Mouse (Mus musculus) midbrain, embryonic 11.5 days (tissue): ENCODE results near the gene E130309D02Rik. TPM values are rescaled to one million over a fixed set of nuclear protein-coding genes. Genes with fewer than 3 reads are reported as not detected.

Source experiments
- ATAC-seq: fragments of 200-750 bp; cut with Nextera tagmentation; 2 replicates; pipeline ENCODE4 v1.8.0; 2017; ENCODE audit warnings: moderate TSS enrichment, moderate library complexity; ENCODE audit not compliant: low FRiP score
- DNase-seq: peaks from one replicate; pipeline ENCODE4 v3.0.0; 2015; ENCODE audit warnings: low spot score; ENCODE audit errors: missing footprints
- H3K27ac ChIP-seq: fragments of 300-500 bp; sonication (generic); 2 replicates; pipeline ENCODE4 v1.5.1; 2014; ENCODE audit warnings: low read depth, low read length
- H3K27me3 ChIP-seq: fragments of 300-500 bp; sonication (generic); 2 replicates; pipeline ENCODE4 v1.6.1; 2014; ENCODE audit warnings: mild to moderate bottlenecking, low read length, moderate library complexity, mixed read lengths; ENCODE audit not compliant: control insufficient read depth, insufficient read depth
- H3K36me3 ChIP-seq: fragments of 300-500 bp; sonication (generic); 2 replicates; pipeline ENCODE4 v1.6.1; 2014; ENCODE audit warnings: mild to moderate bottlenecking, low read length, moderate library complexity, mixed read lengths; ENCODE audit not compliant: control insufficient read depth, insufficient read depth
- H3K4me1 ChIP-seq: fragments of 300-500 bp; sonication (generic); 2 replicates; pipeline ENCODE4 v1.6.1; 2014; ENCODE audit warnings: low read length; ENCODE audit not compliant: control insufficient read depth, insufficient read depth
- H3K4me2 ChIP-seq: fragments of 300-500 bp; sonication (generic); 2 replicates; pipeline ENCODE4 v1.6.1; 2014; ENCODE audit warnings: mild to moderate bottlenecking, moderate library complexity
- H3K4me3 ChIP-seq: fragments of 300-500 bp; sonication (generic); 2 replicates; pipeline ENCODE4 v1.5.1; 2014; ENCODE audit warnings: low read depth, low read length
- H3K9ac ChIP-seq: fragments of 300-500 bp; sonication (generic); 2 replicates; pipeline ENCODE4 v1.6.1; 2014; ENCODE audit warnings: low read length
- H3K9me3 ChIP-seq: fragments of 300-500 bp; sonication (generic); 2 replicates; pipeline ENCODE4 v1.6.1; 2016; ENCODE audit warnings: low read length; ENCODE audit not compliant: control insufficient read depth
- WGBS: fragments of 180-500 bp; shearing (Covaris S2); extraction: QIAGEN DNeasy Blood & Tissue Kit; methylation state at CpG from one replicate; pipeline ENCODE4 v1.1.7; 2014; 5-methylcytosine and 5-hydroxymethylcytosine counted together
- polyA plus RNA-seq: library from polyadenylated mRNA; unstranded; fragments of >200 nt; fragmentation: Nextera tagmentation; extraction: Ambion mirVana; gene quantifications from 2 replicates; pipeline ENCODE4 v1.2.1, GENCODE M21; 2014

Gene E130309D02Rik
- polyA plus RNA-seq, 1 experiment from 2014 or later, result 46.6 TPM

- H3K4me3 ChIP-seq, result no peak overlapping the region
- peaks cover 17% of the 10 kb centered on the region for H3K27me3 ChIP-seq
- 96% methylated on average over 9 of the region's 9 CpGs for WGBS
- H3K27ac ChIP-seq, result no peak overlapping the region
- H3K36me3 ChIP-seq, result peaks cover 30% of the 10 kb centered on the region
- H3K9me3 ChIP-seq, result no peaks in the 10 kb centered on the region
- DNase-seq (no peak), ATAC-seq (no peak)
- no peak overlapping the region for H3K9ac ChIP-seq
- 0 out of 2 replicates have a peak, but pooled peaks cover 2% of the 10 kb centered on the region for H3K4me1 ChIP-seq
- H3K4me2 ChIP-seq, result no peak overlapping the region
These were observed 17.2 kb downstream of the E130309D02Rik start for GRCm38 (mm10) chr5:143297986-143298385.

GRCm38 (mm10) chr5:143295330-143295729 lies 19.8 kb downstream of the E130309D02Rik start:
- Histone ChIP-seq H3K4me2 (no peak overlapping the region), H3K27me3 (peaks cover 30% of the 10 kb centered on the region), H3K9ac (no peak overlapping the region), H3K9me3 (no peaks in the 10 kb centered on the region), H3K4me3 (no peak overlapping the region), H3K36me3 (peaks cover 9% of the 10 kb centered on the region; the same call in 1 of the 2 replicates), H3K4me1 (0 out of 2 replicates have a peak, but pooled peaks cover 2% of the 10 kb centered on the region), H3K27ac (no peak overlapping the region)
- 93% methylated on average over 2 of the region's 2 CpGs for WGBS
- no peak for DNase-seq
- no peak for ATAC-seq

- Histone ChIP-seq H3K9ac (no peak overlapping the region), H3K4me3 (no peak overlapping the region), H3K9me3 (no peaks in the 10 kb centered on the region), H3K4me1 (0 out of 2 replicates have a peak, but pooled peaks cover 2% of the 10 kb centered on the region), H3K4me2 (no peak overlapping the region), H3K27ac (no peak overlapping the region), H3K27me3 (peaks cover 31% of the 10 kb centered on the region), H3K36me3 (peaks cover 4% of the 10 kb centered on the region; the same call in 1 of the 2 replicates)
- no peak for ATAC-seq
- WGBS, result 94% methylated on average over 3 of the region's 3 CpGs
- no peak for DNase-seq
These were observed 20.3 kb downstream of the E130309D02Rik start for GRCm38 (mm10) chr5:143294862-143295261.

GRCm38 (mm10) chr5:143293404-143293803 lies 21.8 kb downstream of the E130309D02Rik start, which contains the start of gene Zfp853:
Zfp853 (minus strand) TSS chr5:143293623.
- H3K9ac ChIP-seq, result 0 out of 2 replicates have a peak within 1 kb of the TSS, but pooled peaks have one; percentile 4
- H3K4me1 ChIP-seq, result peaks cover 3% of the 10 kb centered on the region; the same call in 1 of the 2 replicates
- peaks cover 46% of the 10 kb centered on the region for H3K27me3 ChIP-seq
- ATAC-seq (peak; percentile 19; the same call in 1 of the 2 replicates), DNase-seq (peak; percentile 88)
- H3K27ac ChIP-seq, result no peak within 1 kb of the TSS
- peak within 1 kb of the TSS; percentile 42 for H3K4me2 ChIP-seq
- WGBS, result 6% methylated on average over 24 of the region's 38 CpGs
- no peaks in the 10 kb centered on the region for H3K9me3 ChIP-seq
- no peaks in the 10 kb centered on the region for H3K36me3 ChIP-seq
- peak within 1 kb of the TSS; percentile 24 for H3K4me3 ChIP-seq

GRCm38 (mm10) chr5:143292879-143293278 lies 22.3 kb downstream of the E130309D02Rik start:
- 0 out of 2 replicates have a peak, but pooled peaks have one; percentile 14 for ATAC-seq
- 2% methylated on average over 18 of the region's 19 CpGs for WGBS
- no peak overlapping the region for H3K9ac ChIP-seq

GRCm38 (mm10) chr5:143289299-143289698 lies 25.9 kb downstream of the E130309D02Rik start:
- Histone ChIP-seq H3K4me3 (no peak overlapping the region), H3K27me3 (peaks cover 60% of the 10 kb centered on the region), H3K27ac (no peak overlapping the region), H3K36me3 (no peaks in the 10 kb centered on the region), H3K4me1 (peaks cover 5% of the 10 kb centered on the region; the same call in 1 of the 2 replicates), H3K9ac (no peak overlapping the region), H3K4me2 (no peak overlapping the region), H3K9me3 (no peaks in the 10 kb centered on the region)
- DNase-seq (no peak), ATAC-seq (no peak)
- WGBS, result 68% methylated on average over 9 of the region's 9 CpGs

More at GRCm38 (mm10) chr5:143292879-143293278, 22.3 kb downstream of the E130309D02Rik start:
- no peaks in the 10 kb centered on the region for H3K9me3 ChIP-seq
- H3K36me3 ChIP-seq, result no peaks in the 10 kb centered on the region
- DNase-seq, result no peak
- H3K4me1 ChIP-seq, result peaks cover 5% of the 10 kb centered on the region; the same call in 1 of the 2 replicates
- peak overlapping the region; percentile 24 for H3K4me3 ChIP-seq
- no peak overlapping the region for H3K27ac ChIP-seq
- H3K4me2 ChIP-seq, result peak overlapping the region; percentile 42
- peaks cover 51% of the 10 kb centered on the region for H3K27me3 ChIP-seq

DNA sequence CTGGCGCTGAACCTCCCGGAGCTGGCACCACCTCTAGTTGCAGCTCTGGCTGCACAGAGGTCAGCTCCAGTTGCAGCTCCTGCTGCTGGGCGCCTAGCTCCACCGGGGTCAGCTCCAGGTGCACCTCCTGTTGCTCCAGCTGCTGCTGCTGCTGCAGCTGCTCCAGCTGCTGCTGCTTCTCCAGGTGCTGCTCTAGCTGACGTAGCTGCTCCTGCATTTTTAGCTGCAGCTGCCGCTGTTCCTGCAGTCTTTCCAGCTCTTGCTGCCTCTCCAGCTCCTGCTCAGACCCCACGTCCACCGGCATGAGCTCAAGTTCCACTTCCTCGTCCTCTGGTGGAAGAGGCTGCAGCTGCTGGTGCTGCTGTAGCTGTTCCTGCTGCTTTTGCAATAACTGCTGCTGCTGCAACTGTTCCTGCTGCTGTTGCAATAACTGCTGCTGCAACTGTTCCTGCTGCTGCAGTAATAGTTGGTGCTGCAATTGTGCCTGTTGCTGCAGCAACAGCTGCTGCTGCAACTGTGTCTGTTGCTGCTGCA lies 26.7 kb downstream of the E130309D02Rik start:
- peak overlapping the region; percentile 47 for H3K4me2 ChIP-seq
- WGBS, result 9% methylated on average over 8 of the region's 9 CpGs
- no peaks in the 10 kb centered on the region for H3K9me3 ChIP-seq
- H3K27ac ChIP-seq, result no peak overlapping the region
- DNase-seq (peak; percentile 91), ATAC-seq (no peak)
- H3K9ac ChIP-seq, result peak overlapping the region; percentile 36; the same call in 1 of the 2 replicates
- H3K4me1 ChIP-seq, result peaks cover 5% of the 10 kb centered on the region; the same call in 1 of the 2 replicates
- peaks cover 51% of the 10 kb centered on the region for H3K27me3 ChIP-seq
- no peaks in the 10 kb centered on the region for H3K36me3 ChIP-seq
- peak overlapping the region; percentile 21 for H3K4me3 ChIP-seq

- H3K27ac ChIP-seq, result no peak overlapping the region
- H3K9ac ChIP-seq, result peak overlapping the region; percentile 36
- H3K4me1 ChIP-seq, result peaks cover 3% of the 10 kb centered on the region; the same call in 1 of the 2 replicates
- H3K36me3 ChIP-seq, result no peaks in the 10 kb centered on the region
- peaks cover 45% of the 10 kb centered on the region for H3K27me3 ChIP-seq
- WGBS, result under 1% methylated on average over 48 of the region's 48 CpGs
- peak overlapping the region; percentile 21 for H3K4me3 ChIP-seq
- H3K9me3 ChIP-seq, result no peaks in the 10 kb centered on the region
- peak; percentile 89 for DNase-seq
- H3K4me2 ChIP-seq, result peak overlapping the region; percentile 47
- ATAC-seq, result 0 out of 2 replicates have a peak, but pooled peaks have one; percentile 30
These were observed 27.3 kb downstream of the E130309D02Rik start for GRCm38 (mm10) chr5:143287774-143288328.

GRCm38 (mm10) chr5:143284762-143285161 lies 30.4 kb downstream of the E130309D02Rik start:
- H3K36me3 ChIP-seq, result no peaks in the 10 kb centered on the region
- H3K27me3 ChIP-seq, result peaks cover 31% of the 10 kb centered on the region
- H3K9me3 ChIP-seq, result no peaks in the 10 kb centered on the region
- H3K4me3 ChIP-seq, result no peak overlapping the region
- ATAC-seq (no peak), DNase-seq (no peak)
- H3K4me2 ChIP-seq, result no peak overlapping the region
- H3K4me1 ChIP-seq, result peaks cover 3% of the 10 kb centered on the region; the same call in 1 of the 2 replicates
- H3K9ac ChIP-seq, result no peak overlapping the region
- WGBS, result 39% methylated on average over 6 of the region's 6 CpGs
- no peak overlapping the region for H3K27ac ChIP-seq
